Mouse (Mus musculus) retina, embryonic 14.5 days (tissue): ENCODE results near the gene Sdsl.

Experiments
- DNase-seq: peaks from one replicate; pipeline ENCODE4 v3.0.0-alpha.2; 2015; ENCODE audit warnings: low spot score

The Sdsl gene

GRCm38 (mm10) chr5:120456841-120457554 lies 15.6 kb downstream of the Sdsl start:
- no peak for DNase-seq

- no peak for DNase-seq
These were observed 16.4 kb downstream of the Sdsl start for GRCm38 (mm10) chr5:120456253-120456652.

- no peak for DNase-seq
These were observed 17.8 kb downstream of the Sdsl start for GRCm38 (mm10) chr5:120454756-120455337.

GRCm38 (mm10) chr5:120447305-120447704 lies 25.3 kb downstream of the Sdsl start:
- DNase-seq = no peak

GRCm38 (mm10) chr5:120440733-120441132 lies 31.9 kb downstream of the Sdsl start:
- peak; percentile 97 for DNase-seq

GRCm38 (mm10) chr5:120439887-120440670 lies 32.5 kb downstream of the Sdsl start:
- no peak for DNase-seq

GRCm38 (mm10) chr5:120438991-120439710 lies 33.5 kb downstream of the Sdsl start:
- DNase-seq = peak; percentile 30

GRCm38 (mm10) chr5:120438469-120438868 lies 34.1 kb downstream of the Sdsl start:
- no peak for DNase-seq

GRCm38 (mm10) chr5:120437986-120438385 lies 34.6 kb downstream of the Sdsl start:
- peak; percentile 70 for DNase-seq

GRCm38 (mm10) chr5:120437539-120437938 lies 35.1 kb downstream of the Sdsl start:
- DNase-seq = peak; percentile 37

- DNase-seq = peak; percentile 51
These were observed 35.6 kb downstream of the Sdsl start for GRCm38 (mm10) chr5:120436885-120437495.

- DNase-seq = peak; percentile 60
These were observed 36.7 kb downstream of the Sdsl start for GRCm38 (mm10) chr5:120435731-120436501.

- peak; percentile 22 for DNase-seq
These were observed 37.5 kb downstream of the Sdsl start for GRCm38 (mm10) chr5:120435006-120435681.

- DNase-seq = no peak
These were observed 38.3 kb downstream of the Sdsl start for GRCm38 (mm10) chr5:120434231-120434735.

GRCm38 (mm10) chr5:120433135-120433760 lies 39.4 kb downstream of the Sdsl start:
- DNase-seq = no peak

- no peak for DNase-seq
These were observed 40.1 kb downstream of the Sdsl start for GRCm38 (mm10) chr5:120432486-120433015.

- DNase-seq = peak; percentile 43
These were observed 40.7 kb downstream of the Sdsl start, which contains the start of gene Lhx5 for GRCm38 (mm10) chr5:120431649-120432485. Gene Lhx5 (plus strand): TSS chr5:120431699.

- DNase-seq = peak; percentile 30
These were observed 41.5 kb downstream of the Sdsl start for GRCm38 (mm10) chr5:120431001-120431583.
